Mouse (Mus musculus): Measurements from ENCODE around the gene Trio.

Trio gene

DNA sequence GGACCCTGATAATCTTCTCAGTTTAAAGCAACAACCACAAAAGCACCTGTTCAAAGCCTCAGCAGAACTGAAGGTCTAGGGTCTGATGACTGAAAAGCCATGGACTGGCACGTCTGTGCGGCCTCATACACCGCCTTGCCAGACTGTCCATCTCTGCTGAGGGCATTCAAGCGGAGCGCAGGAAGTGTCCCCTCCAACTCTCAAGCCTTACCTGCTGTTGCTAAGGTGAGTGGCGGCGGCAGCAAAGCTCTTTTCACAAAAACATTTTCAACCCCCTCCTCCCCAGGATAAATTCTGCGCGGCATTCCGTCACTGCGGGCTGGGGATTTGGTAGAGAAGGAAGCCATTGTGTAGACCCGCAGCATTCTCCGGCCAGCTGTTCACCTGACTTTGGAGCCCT, 30.8 kb downstream of the Trio start:
- DNase-seq (ENCODE audit: low read depth in 2 of 2, low spot score in 2 of 2), result no peak

GRCm38 (mm10) chr15:27993528-27993927, 32.1 kb downstream of the Trio start:
- DNase-seq (ENCODE audit: low read depth in 2 of 2, low spot score in 2 of 2), result no peak

- no peak for DNase-seq (ENCODE audit: low read depth in 2 of 2, low spot score in 2 of 2)
Measured at GRCm38 (mm10) chr15:27992596-27992995, 33.1 kb downstream of the Trio start.

- no peak for DNase-seq (ENCODE audit: low read depth in 2 of 2, low spot score in 2 of 2)
Measured at GRCm38 (mm10) chr15:27991892-27992593, 33.6 kb downstream of the Trio start.

DNA sequence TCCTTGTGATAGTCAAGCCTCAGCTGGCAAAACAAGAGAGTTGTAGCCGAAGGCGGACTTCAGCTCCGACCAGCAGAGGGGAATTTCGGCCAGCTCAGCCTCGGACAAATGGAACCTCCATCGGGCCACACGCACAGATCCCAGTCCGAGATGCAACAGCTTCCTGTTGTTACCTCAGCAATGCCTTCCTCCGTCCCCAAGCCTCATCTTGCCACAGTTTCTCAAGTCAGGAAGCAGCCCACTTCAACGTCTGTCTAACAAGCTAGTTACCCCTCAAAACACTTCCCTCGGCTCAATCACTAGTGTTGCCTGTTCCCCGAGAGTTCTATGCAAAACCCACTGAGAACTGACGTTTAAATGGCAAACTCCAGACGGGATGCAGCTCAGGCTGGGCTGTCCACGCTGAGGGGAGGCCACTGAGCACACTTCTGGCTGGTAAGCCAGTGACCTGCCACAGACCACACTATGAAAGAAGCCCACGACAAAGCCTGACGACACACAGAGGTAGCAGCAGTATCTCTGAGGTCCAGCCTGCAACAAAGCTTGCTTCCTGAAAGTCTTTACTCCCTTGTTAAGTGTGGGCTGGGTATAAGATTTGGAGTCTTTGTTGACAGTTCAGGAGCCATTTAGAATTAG, 34.5 kb downstream of the Trio start:
- no peak for DNase-seq (ENCODE audit: low read depth in 2 of 2, low spot score in 2 of 2)

- no peak for DNase-seq (ENCODE audit: low read depth in 2 of 2, low spot score in 2 of 2)
Measured at GRCm38 (mm10) chr15:27987979-27988378, 37.7 kb downstream of the Trio start.

DNA sequence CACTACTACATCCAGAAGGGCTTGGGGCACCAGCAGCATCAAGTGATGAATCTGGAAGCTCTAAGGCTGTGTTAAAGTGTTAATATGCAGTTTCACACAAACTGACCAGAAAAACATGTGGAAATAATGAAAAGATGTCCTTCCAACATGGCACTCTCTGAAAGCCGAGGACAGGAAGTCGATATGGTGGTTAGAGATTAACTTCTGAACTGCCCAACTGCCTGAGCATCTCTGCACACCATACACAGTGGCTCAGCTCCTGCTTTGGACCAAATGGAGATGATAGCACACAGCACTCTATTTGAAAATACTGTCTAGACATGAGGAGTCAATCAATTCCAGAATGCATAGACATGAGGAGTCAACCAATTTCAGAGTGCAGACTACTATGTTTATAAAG, 40.8 kb downstream of the Trio start:
- DNase-seq (ENCODE audit: low read depth in 2 of 2, low spot score in 2 of 2), result no peak

DNA sequence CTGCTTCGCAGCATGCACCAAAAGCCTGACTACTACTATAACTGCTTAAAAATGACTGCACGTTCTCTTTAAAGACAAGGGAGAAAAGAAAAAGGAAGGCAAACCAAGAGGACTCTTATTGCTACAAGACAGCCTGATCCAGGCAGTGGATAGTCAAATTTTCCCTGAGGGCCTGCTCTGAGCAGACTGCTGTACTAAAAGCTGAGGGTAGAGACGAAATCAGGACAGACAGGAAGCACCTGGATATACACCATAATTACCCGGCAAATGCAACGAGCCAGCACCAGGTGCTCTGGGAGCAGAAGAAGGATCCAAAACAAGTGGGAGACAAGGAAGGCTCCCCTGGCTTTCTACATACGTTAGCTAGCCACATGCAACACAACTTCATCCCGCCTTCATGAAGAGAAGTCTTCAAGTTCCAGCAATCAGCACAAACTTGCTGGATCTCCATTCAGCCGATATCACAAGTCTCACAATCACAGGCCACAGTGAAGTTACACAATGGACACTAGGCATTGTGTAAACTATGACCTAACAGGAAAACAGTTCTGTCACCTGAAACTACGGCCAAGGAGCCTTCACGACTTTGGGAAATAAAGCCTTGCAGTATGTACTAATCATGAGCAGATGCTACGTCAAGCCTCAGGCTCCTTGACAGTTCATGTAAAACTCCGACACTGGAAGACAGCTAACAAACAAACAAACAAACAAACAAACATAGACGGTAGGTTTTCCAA, 43.7 kb downstream of the Trio start:
- no peak for DNase-seq (ENCODE audit: low read depth in 2 of 2, low spot score in 2 of 2)

DNA sequence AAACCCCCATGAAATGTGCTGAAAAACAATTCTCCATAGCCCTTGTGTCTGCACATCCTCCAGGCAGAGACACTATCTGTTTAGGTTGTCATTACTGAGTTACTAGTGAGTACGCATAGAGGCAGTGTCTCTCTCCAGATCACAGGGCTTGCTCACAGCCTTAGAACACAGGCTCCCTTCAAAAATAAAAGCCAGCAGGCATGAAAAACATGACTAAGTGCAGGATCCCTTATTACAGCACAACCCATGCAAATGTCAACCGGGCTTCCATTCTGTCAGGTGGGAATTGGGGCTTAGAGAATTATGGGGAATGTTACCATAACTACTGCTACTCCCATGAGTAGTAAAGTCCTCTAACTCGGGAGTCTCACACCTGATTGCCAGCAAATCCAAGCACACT, 44.4 kb downstream of the Trio start:
- no peak for DNase-seq (ENCODE audit: low read depth in 2 of 2, low spot score in 2 of 2)

DNA sequence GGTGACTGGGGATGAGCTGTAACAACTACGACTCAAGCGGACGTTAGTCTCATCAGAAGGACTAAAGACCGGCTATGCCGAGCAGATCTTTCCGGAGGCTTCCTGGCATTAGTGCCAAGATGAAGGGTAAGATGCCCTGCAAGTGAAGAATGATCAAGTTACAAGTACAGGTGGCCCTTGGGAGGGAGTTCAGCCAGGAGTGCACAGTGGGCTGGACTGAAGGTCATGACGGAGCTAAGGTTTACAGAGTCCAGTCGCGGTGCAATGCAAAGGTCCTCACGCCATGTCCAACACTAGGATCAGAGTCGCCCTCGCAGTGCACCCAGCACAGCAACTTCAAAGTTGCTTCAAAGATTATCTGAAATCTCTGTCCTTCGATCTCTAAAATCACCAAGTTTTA, 45.2 kb downstream of the Trio start:
- no peak for DNase-seq (ENCODE audit: low read depth in 2 of 2, low spot score in 2 of 2)

GRCm38 (mm10) chr15:27976950-27977349, 48.7 kb downstream of the Trio start:
- DNase-seq (ENCODE audit: low read depth in 2 of 2, low spot score in 2 of 2), result no peak

DNA sequence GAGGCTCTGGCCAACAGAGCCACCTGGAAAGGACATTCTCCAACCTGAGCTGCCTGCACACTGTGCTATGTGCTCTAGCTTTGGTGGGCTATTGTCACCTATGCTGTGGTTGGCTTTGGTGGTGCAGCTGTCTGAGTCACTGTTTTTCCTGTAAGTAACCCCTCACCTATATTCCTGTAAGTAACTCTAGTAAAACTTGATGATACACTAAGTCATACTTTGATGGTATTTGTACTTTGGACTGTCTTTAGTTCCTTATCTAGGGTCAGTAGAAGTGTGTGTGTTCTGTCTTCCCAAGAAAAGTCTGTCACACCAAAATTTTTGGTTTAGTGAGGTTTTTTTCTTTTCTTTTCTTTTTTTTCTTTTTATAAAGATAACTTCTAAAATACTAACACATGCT, 49.3 kb downstream of the Trio start:
- DNase-seq (ENCODE audit: low read depth in 2 of 2, low spot score in 2 of 2), result no peak

- no peak for DNase-seq (ENCODE audit: low read depth in 2 of 2, low spot score in 2 of 2)
Measured at GRCm38 (mm10) chr15:27974637-27975036, 51.0 kb downstream of the Trio start.

GRCm38 (mm10) chr15:27968183-27968582, 57.5 kb downstream of the Trio start:
- no peak for DNase-seq (ENCODE audit: low read depth in 2 of 2, low spot score in 2 of 2)

- DNase-seq (ENCODE audit: low read depth in 2 of 2, low spot score in 2 of 2), result no peak
Measured at GRCm38 (mm10) chr15:27967128-27967876, 58.3 kb downstream of the Trio start.

DNA sequence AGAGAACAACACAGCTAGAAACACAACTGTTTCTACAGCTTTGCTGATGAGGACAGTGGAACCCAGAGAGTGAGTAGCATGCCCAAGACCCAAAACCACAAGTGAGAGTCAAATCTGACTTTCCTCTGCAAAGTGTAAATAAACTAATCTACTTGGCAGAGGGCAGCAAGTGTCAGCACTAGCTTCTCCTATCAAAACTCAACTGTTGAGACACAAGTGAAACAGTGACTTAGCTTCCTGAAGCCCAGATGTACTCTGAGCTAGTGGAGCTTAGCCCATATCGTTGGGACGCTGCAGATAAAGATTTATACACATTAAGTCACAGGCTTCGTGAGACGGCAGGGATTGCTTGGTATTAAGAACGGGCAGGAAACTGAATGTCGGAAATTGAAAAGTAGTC, 60.8 kb downstream of the Trio start:
- DNase-seq (ENCODE audit: low read depth in 2 of 2, low spot score in 2 of 2), result no peak

GRCm38 (mm10) chr15:27963506-27963905, 62.1 kb downstream of the Trio start:
- DNase-seq (ENCODE audit: low read depth in 2 of 2, low spot score in 2 of 2), result no peak

- no peak for DNase-seq (ENCODE audit: low read depth in 2 of 2, low spot score in 2 of 2)
Measured at GRCm38 (mm10) chr15:27960642-27961041, 65.0 kb downstream of the Trio start.

- DNase-seq (ENCODE audit: low read depth in 2 of 2, low spot score in 2 of 2), result no peak
Measured at GRCm38 (mm10) chr15:27957867-27958266, 67.8 kb downstream of the Trio start.

- DNase-seq (ENCODE audit: low read depth in 2 of 2, low spot score in 2 of 2), result no peak
Measured at GRCm38 (mm10) chr15:27955614-27956013, 70.0 kb downstream of the Trio start.

DNA sequence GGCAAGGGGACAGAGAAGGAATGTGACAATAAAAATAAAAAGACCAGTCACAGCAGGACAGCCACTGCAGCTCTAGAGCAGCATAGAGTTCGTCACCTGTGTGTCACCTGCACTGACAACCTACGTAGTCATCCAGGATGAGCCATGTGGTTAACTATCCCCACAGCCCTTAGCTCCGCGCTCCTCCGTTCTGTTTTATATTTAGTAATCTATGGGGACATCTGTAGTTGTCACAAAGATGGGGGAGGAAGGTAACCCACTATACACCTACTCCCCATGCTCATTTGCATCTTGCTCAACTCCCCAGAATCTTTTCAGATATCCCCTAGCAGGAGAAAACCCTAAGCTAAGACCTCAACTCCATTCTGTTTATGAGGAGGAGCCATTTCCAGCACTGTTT, 71.3 kb downstream of the Trio start:
- no peak for DNase-seq (ENCODE audit: low read depth in 2 of 2, low spot score in 2 of 2)

DNA sequence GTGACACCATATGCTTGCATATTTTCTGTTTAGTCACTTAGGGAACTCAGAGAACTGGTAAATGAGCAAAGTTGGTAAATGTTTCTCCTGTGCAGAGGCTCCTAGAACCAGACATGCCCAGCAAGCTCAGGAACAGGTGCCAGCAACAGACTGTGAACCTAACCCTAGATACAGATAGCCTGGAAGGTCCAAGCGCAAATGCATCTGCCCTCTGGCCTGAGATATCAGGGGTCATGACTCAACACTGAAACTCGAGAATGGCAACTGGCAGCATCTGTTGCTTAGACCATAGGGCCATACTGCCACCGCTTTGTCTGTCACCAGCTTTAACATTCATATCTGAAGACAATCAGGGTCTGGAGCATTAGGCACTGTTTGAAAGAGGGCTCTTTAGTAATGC, 72.1 kb downstream of the Trio start:
- no peak for DNase-seq (ENCODE audit: low read depth in 2 of 2, low spot score in 2 of 2)

Data from CD8-positive naive resting alpha-beta T cell, adult 2 months (primary cell).